Mouse (Mus musculus) left cerebral cortex, adult 2 months (tissue): ENCODE results near the gene Ccl8. TPM values are rescaled to one million over a fixed set of nuclear protein-coding genes. Genes with fewer than 3 reads are reported as not detected.
A peak's percentile ranks its signal among the peaks of the same experiment; 100 is the strongest.

ENCODE experiments used
- DNase-seq, 2 experiments: peaks; one replicate each; pipeline ENCODE4 v3.0.0; 2021 to 2022; ENCODE audit warnings: low spot score in 2 of 2, mixed read lengths in 1 of 2; ENCODE audit errors: extremely low spot score in 1 of 2
- H3K27ac ChIP-seq: fragments of 200-600 bp; 2 replicates; pipeline ENCODE4 v1.8.1; 2022
- H3K4me3 ChIP-seq: fragments of 200-600 bp; 2 replicates; pipeline ENCODE4 v1.8.1; 2022
- CTCF ChIP-seq: fragments of 200-600 bp; IDR thresholded peaks from 2 replicates; pipeline ENCODE4 v1.8.1; 2022; ENCODE audit warnings: antibody characterized with exemption, mild to moderate bottlenecking, moderate library complexity
- intact Hi-C: fragments of 180-260 bp; cut with DNase I; formaldehyde crosslinking; loops from one replicate; pipeline ENCODE4 v1.15.1; 2025
- long read RNA-seq, 2 experiments: library from polyadenylated mRNA; stranded (forward); transcript quantifications; one replicate each; pipeline ENCODE4 v2.0.0; 2021; ENCODE audit warnings: borderline mapping rate in 2 of 2
- total RNA-seq, 2 experiments: library from RNA; stranded (reverse); gene quantifications; 2 replicates each; pipeline ENCODE4 v1.2.3; 2021

The Ccl8 gene
- total RNA-seq, result not detected
- long read RNA-seq, experiment 1, partial matches to known transcripts, result 0 of 1 reads
- long read RNA-seq, experiment 1, other reads (novel, unspliced or antisense), result 0 of 1 reads
- long read RNA-seq, experiment 2, result 0 reads

DNA sequence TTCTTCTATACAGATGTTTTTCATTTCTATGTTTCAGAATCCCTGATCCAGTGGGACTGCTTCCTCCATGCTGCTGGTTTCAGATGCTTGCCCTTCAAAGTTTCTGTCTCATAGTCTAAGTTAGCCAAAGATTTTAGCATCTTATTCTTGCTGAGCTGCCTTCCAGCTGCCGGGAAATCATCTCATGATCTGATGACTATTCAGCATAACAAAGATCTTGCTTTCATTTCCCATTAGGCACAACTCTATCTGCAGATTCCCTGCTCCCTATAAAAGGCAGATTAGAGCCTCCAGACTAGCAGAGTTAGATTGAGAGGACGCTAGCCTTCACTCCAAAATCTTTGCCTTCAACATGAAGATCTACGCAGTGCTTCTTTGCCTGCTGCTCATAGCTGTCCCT, at the start of gene Ccl8:
Gene Ccl8, plus strand, starts transcription at position 301 of the 400 bp plus-strand sequence.
- no peak within 1 kb of the TSS for H3K27ac ChIP-seq
- TF ChIP-seq CTCF, result no peak
- no peak for DNase-seq
- intact Hi-C loops, result no loop called here
- no peak within 1 kb of the TSS for H3K4me3 ChIP-seq

DNA sequence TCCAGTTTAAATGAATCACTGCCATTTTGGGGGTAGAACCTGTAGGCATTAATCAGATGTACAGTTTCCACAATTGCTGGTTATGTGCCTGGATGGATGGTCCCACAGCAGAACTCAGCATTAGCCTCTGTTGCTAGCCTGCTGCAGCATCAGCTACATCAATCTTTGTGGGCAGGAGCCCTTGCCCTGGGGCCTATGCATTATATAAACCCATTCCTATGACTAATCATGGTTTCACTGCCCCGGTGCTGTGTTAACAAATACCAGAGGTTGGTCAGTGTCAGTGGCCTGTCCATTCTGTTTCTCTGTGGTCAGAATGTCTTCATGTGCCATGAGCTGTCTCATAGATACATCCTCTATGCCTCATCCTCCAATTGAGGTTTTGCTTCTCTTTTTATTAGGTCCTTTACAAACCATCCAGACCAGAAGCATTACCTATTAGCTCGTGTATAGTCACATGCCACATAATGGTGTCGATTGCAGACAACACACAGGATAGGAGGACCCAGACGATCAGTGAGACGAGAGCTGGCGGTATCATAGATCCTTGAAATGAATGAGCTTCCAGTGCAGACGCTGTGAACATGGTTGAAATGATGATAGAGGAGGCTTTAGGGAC, 47.9 kb upstream of the Ccl8 start:
- no peak overlapping the region for H3K4me3 ChIP-seq
- no peak for DNase-seq
- intact Hi-C loops, result no loop called here
- H3K27ac ChIP-seq, result no peak overlapping the region
- no peak for TF ChIP-seq CTCF

DNA sequence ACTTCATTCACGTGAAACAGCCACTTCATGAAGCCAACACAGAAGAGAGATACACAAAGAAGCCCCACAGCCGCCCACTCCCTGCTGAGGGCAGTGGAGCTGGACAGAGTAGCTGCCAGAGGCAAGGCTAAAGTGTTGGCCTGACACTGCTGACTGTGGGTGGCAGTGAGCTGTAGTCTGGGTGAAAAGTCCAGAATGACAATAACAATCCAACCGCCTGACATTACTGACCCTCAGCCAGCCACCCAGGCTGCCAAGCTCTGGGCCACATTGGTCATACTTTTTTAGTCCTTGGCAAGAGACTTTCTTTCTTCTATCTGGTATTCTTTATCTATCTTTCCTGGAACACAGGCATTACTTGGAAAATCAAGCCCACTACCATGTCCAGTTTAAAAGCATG, 43.9 kb upstream of the Ccl8 start:
- intact Hi-C loops, result no loop called here
- no peak for DNase-seq
- Histone ChIP-seq H3K4me3 (no peak overlapping the region), H3K27ac (no peak overlapping the region)
- no peak for TF ChIP-seq CTCF

DNA sequence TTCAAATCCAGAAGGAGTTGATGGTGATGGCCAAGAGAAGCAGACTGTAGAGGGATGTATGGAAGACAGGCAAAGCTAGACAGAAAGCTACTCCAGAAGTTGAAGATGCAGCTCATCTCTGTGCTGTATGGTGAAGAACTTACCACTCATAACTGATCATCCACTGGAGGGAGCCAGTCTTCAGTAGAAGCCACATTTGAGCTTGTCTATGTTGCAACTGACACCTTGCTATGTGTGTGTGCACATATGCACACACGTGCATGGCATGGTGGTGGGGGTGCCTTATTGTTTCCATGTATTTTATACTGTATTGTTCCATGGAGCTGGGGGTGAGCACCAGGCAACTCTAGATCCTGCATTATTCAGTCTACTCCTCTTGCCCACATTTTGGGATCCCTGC, 42.6 kb upstream of the Ccl8 start:
- TF ChIP-seq CTCF, result peak; percentile 31
- intact Hi-C loops, result no loop called here
- Histone ChIP-seq H3K27ac (no peak overlapping the region), H3K4me3 (no peak overlapping the region)
- DNase-seq, result no peak

DNA sequence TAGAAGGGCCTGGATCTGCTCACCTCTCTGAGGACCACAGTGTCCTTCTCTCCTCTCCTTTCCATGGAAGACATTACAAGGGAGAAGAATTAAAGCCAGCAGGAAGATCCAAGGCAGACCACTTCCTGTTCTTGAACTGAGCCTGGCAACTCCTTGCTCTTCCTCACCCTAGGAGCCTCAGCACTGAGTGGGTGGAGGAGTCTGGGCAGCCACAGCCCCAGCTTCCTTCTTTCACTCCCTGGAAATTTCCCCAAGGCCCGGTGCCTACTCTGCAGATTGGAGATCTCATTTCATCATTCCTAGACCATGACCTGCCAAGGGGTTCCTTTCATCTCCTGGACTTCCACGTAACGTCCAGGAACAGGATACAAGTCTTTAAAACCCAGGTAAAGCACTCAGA, 42.0 kb upstream of the Ccl8 start:
- intact Hi-C loops, result no loop called here
- Histone ChIP-seq H3K4me3 (no peak overlapping the region), H3K27ac (no peak overlapping the region)
- no peak for DNase-seq
- no peak for TF ChIP-seq CTCF

DNA sequence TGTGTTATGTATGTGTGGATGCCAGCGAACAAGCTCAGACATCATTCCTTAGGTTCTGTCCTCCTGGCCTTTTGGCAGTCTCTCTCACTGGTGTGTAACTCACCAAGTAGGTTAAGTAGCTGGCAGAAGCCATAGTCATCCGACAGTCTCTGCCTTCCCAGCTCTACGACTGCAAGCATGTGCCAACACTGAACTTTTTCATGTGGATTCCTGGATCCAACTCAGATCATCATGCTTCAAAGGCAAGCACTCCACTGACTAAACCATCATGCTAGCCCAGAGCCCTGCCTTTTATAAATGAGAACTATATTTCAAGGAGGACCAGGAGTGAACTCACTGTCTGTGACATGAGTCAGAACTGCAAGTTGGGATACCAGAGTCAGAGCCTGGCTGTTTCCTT, 41.3 kb upstream of the Ccl8 start:
- no peak for DNase-seq
- no peak for TF ChIP-seq CTCF
- H3K4me3 ChIP-seq, result no peak overlapping the region
- intact Hi-C loops, result no loop called here
- no peak overlapping the region for H3K27ac ChIP-seq

DNA sequence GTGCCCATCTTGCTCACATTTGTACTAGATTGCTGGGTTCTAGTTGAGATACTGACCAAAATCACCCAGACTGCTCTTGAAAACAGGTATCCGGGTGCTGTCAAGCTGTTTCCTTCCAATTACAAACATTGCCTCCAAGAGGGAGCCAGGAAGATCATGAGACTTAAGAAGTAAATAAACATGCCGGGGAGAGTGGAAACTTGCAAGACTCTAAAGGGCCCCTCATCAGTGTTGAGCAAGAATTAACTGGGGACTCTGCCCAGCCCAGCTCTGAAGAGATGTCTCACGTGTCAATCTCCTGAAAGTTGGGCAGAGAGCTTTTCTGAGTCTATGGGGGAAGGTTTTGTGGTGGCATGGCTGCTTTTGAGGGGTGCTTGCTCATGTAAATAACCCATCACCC, 38.0 kb upstream of the Ccl8 start:
- no peak for DNase-seq
- intact Hi-C loops, result no loop called here
- no peak for TF ChIP-seq CTCF
- Histone ChIP-seq H3K27ac (no peak overlapping the region), H3K4me3 (no peak overlapping the region)

DNA sequence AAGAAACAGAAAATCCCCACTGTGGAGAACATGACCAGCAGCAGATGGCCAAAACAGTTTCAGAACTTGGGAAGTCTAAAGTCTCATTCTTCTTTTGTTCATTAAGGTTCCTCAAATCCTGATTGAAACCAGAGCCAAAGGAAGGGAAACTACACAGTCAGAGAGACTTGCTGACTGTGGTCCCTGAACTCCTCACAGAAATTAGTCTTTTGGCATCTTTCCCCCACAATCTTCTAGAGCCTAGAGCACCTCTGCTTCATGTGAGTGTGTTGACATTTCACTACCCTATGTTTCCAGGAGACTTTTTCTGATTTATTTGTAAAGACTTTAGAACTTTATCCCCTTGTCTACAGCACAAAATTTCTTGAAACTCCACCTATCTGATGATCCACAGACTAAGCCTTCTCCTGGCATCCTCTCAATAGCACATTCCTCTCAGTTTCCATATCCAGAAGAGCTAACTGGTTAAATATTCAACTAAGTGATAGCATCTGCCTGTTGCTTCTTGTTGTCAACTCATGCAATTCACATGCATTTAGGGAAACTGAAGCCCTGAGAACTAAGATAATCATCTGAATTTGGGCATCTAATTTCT, 36.8 kb upstream of the Ccl8 start:
- H3K27ac ChIP-seq, result no peak overlapping the region
- no peak for TF ChIP-seq CTCF
- intact Hi-C loops, result no loop called here
- no peak overlapping the region for H3K4me3 ChIP-seq
- no peak for DNase-seq

DNA sequence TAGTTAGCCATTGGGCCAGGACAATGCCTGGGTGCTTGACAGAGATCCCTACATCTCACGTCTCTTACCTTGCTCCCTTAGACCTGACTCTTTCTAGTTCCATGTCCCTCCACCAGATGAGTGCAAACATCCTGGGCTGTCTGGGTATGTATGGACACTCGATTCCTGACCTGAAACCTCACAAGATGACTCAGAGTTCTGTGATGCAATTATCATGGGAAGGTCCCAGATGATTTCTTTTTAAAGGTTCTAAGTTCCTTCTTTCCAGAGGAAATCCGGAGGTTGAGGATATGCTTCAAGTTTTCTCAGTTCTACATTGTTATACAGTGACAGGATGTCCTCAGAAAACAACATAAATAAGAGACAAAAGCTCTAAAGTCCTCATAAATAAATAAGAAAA, 34.1 kb upstream of the Ccl8 start:
- DNase-seq, result no peak
- TF ChIP-seq CTCF, result no peak
- H3K27ac ChIP-seq, result no peak overlapping the region
- intact Hi-C loops, result no loop called here
- H3K4me3 ChIP-seq, result no peak overlapping the region

DNA sequence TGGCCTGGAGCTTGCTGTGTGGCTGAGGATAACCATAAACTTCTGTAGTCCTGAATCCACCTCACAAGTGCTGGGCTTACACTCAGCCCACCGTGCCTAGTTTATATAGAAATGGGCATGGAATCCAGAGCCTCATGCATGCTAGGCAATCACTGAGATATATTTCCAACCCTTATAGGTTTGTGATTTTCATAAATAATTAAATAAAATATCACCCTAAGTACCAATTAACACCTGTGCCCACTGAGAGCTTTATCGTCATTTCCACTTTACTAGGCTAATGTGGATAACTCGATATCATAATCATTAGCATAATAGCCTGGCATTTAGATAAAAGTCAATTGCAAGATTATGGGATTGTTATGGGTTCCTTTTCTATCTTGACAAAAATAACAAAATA, 30.6 kb upstream of the Ccl8 start:
- intact Hi-C loops, result no loop called here
- Histone ChIP-seq H3K27ac (no peak overlapping the region), H3K4me3 (no peak overlapping the region)
- no peak for DNase-seq
- no peak for TF ChIP-seq CTCF

DNA sequence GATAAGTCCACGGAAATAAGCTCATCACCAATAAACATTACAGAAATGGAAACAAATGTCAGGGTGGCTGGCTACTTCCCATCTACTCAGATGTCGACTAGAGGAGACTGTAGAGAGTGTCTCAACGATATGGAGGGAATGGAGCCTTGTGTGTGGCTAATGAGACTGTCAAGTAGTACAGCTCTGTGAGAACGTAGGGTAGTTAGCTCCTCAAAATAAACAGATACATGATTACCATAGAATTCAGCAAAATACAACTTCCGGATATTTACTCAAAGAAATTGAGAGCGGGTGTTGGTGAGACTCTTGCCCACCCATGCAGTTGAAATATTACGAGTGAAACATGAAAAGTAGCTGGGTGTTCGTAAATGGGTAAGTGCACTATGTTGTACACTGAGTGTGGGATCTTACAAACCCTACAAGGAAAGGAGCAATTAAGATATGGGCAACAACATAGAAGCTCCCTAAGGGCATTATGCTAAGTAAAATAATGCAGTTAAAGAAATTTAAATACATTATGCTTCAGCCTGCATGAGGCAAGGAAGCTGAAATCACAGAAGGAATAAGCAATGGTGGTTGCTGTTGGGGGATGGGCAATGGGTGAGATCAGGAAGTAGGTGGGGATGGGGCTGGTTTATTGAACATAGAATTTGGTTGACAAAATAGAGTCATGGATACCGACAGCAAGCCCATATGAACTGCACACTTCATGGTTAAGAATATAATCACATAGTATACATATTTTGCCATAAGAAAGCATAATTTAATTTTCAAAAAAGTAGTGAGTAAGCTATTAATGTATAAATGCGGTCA, 15.3 kb upstream of the Ccl8 start:
- no peak for DNase-seq
- H3K4me3 ChIP-seq, result no peak overlapping the region
- no peak for TF ChIP-seq CTCF
- no peak overlapping the region for H3K27ac ChIP-seq
- intact Hi-C loops, result no loop called here

DNA sequence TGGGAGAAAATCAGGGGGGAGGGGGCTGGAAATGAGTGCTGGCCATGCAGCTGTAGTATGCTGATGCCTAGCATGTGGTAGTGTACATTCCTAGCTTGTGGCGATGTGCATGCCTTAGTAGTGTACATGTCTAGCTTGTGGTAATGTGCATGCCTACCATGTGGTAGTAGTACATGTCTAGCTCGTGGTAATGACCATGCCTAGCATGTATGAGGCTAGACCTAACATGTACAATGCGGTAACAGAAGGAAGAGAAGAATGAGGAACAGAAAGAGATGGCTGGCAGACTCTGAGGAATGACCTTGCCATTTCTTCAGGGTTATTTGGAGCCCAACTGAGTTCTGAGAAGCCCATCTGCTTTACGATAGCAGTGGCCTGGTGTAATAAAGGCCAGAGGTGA, 13.9 kb upstream of the Ccl8 start:
- TF ChIP-seq CTCF, result no peak
- H3K4me3 ChIP-seq, result no peak overlapping the region
- intact Hi-C loops, result no loop called here
- no peak for DNase-seq
- H3K27ac ChIP-seq, result no peak overlapping the region

DNA sequence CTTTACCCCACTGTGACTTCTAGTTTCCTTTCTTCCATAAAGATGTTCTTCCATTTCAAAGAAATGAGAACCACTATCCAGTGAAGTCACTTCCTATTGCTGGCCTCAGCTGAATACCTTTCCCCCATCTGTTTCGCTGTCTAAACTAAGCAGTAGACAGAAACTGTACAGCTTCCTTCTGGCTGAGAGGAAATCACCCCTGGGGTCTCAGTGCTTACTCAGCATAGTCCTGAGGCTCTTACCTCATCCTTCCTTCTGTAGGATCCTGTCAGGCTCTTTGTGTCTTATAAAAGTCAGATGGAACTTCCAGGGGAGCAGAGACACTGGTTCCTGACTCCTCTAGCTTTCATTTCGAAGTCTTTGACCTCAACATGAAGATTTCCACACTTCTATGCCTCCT, 13.5 kb upstream of the Ccl8 start, which contains the start of gene Ccl12:
Gene Ccl12, plus strand, starts transcription at position 317 of the 400 bp plus-strand sequence.
- TF ChIP-seq CTCF, result no peak
- DNase-seq, result no peak
- no peak within 1 kb of the TSS for H3K27ac ChIP-seq
- intact Hi-C loops, result no loop called here
- no peak within 1 kb of the TSS for H3K4me3 ChIP-seq
